Mouse (Mus musculus): ENCODE results near the gene Cdip1.

GRCm38 (mm10) chr16:4789311-4789768 is 752 bp downstream of the Cdip1 start:
- TF ChIP-seq CTCF (IDR thresholded peaks at IDR 0.05; ENCODE audit: insufficient read depth, low read length) (no peak), POLR2A (IDR thresholded peaks at IDR 0.05; ENCODE audit: borderline replicate concordance, extremely low read depth, low read depth, low read length) (no peak)
